Mouse (Mus musculus) heart, adult 8-10 months (tissue): ENCODE data around the gene Gm20388. TPM values are rescaled to one million over a fixed set of nuclear protein-coding genes. Genes with fewer than 3 reads are reported as not detected.
"Not testable (repeated sequence)": the region's sequence is repeated elsewhere in the genome, so short reads cannot be mapped to it uniquely, and the experiment has no call there.

ENCODE experiments used
- DNase-seq: peaks from one replicate; pipeline ENCODE4 v3.0.0; 2022; ENCODE audit warnings: low spot score
- total RNA-seq, 4 experiments: library from RNA; stranded (reverse); gene quantifications; 2 replicates each; pipeline ENCODE4 v1.2.4; 2022

The Gm20388 gene
- total RNA-seq, 4 experiments from 2014 or later = 4.2 to 6.7 TPM; not detected in 2

GRCm38 (mm10) chr8:123627410-123628147 lies 3716.9 kb downstream of the Gm20388 start:
- no peak for DNase-seq

DNA sequence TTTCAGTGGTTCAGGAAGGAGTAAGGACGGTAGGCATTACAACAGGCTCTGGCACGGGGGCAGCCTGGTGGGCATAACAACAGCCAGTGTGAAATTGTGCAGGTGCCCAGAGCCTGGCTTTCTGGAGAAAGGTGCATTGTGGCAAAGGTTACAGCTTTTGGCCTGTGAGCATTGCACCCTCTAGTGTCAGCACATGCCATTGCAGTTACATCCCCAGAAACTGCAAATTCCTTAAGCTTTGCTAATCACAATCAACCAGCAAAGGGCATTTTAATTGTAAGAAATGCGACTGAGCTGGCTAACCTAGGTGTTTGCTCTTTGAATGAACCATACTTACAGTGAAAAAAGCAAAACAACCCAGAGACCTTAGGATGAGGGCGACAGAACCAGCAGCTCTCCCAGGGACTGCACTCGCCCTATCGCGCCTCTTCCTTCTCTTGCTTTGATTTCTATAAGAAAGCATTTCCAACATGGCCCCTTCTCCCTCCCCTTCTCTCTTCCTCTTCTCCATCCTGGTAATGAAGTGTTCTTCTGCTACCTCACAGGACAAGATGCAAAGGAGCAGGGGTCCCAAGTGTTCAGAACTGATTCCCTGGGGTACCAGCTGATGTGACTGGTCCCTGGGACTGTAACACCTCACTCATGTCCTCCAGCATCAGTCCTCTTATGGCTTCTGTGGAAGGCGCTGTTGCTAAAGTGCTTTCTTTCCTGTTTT lies 3717.8 kb downstream of the Gm20388 start:
- peak; percentile 58 for DNase-seq

DNA sequence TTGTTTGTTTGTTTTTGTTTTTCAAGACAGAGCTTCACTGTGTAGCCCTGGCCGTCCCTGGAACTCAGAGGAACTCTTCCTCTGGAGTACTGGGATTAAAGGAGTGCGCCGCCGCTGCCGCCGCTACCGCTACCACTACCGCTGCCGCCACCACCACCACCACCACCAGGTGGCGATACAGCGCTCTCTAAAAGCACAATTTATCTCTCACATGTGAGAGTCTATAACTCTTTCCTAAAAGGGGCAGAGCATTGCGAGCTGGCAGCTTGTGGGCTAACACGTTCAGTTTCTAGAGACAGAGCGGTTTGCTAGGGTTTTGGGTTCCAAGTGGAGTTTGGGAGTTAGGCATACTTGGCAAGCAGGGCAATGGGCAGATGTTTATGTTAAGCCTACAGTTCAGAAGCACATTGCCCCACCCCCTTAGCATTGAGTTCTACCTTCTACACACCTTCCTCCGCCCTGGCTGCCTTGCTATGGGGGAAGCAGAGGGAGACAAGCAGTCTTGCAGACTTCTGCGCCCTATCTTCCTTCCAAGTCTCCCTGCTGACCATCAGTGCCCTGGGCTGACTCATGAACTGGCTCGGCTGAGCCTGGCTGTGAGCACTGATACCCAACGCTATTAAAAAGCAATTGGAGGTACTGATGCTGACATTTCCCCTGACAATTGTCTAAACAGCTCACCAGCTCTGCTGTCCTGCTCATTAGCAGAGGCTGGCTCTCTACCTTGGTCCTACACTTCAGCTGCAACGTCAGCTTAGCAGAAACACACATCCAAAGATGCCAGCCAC lies 3718.5 kb downstream of the Gm20388 start:
- peak; percentile 66 for DNase-seq

GRCm38 (mm10) chr8:123630058-123630457 lies 3719.4 kb downstream of the Gm20388 start:
- no peak for DNase-seq

- no peak for DNase-seq
Observed at GRCm38 (mm10) chr8:123630841-123631251, 3720.2 kb downstream of the Gm20388 start.

DNA sequence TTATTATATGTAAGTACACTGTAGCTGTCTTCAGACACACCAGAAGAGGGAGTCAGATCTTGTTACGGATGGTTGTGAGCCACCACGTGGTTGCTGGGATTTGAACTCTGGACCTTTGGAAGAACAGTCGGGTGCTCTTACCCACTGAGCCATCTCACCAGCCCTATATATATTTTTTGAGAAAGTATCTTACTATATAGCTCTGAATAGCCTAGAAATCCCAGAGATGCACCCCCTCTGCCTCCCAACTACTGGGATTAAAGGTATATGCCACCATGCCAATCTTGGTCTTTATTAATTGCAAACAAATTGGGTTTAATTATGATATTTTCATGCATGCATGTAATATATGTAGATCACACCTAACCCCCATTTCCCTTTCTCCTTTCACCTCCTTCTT lies 3721.1 kb downstream of the Gm20388 start:
- not testable (repeated sequence) for DNase-seq

DNA sequence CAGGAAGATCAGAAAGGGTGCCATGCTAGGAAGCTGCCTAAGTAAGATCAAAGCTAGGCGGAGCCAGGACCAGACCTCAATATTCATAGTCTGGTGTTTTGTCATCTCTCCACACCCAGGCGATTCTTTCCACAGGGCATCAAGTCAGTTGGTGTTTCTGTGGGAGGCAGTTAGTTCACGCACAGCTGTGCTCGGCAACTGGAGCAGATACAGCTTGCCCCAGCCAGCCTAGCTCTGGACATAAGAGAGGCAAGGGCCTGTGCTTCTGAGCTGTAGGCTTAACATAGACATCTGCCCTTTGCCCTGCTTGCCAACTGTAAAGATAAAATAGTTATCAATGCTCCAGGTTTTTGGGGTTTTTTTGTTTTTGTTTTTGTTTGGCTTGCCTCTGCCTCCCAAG lies 3721.6 kb downstream of the Gm20388 start:
- DNase-seq = no peak

DNA sequence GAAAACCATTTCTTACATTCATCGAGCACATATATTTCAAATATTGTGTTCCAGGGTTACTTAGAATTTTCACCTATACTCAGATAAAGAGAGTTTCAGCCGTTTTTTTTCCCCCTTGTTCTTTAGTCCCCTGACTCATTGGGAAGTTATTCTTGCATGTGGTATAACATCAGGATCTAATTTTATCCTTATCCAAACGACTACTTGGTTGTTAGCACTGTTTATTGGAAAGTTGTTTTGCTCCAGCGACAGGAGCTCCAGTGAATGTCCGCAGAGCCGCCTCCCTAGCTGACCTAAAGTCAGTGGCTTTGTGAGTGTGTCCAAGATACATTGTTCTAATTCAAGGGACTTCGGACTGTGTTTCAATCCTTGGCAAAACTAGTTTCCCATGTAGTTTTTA lies 3723.2 kb downstream of the Gm20388 start:
- no peak for DNase-seq

GRCm38 (mm10) chr8:123634395-123635131 lies 3723.9 kb downstream of the Gm20388 start:
- DNase-seq = no peak

DNA sequence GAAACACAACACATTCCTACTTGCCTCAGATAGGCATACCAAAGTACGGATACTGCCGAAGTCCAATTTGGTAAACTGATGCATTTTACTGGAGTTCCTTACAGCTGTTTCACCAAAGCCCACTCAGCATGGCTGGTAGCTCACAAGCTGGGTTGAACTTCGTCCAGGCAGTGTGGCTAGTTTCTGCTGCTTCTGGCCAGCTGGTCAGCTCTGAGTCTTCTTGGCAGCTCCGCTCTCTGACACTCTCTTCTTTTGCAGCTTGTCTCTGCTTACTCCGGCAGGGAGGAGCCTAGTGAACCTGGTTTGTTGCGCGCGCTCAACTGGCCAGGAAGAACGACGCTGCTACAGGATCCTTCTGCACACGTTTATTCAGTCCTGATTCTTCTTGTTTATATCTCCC lies 3725.0 kb downstream of the Gm20388 start:
- DNase-seq = no peak

- DNase-seq = peak; percentile 55
Observed at GRCm38 (mm10) chr8:123643330-123644051, 3732.8 kb downstream of the Gm20388 start.

DNA sequence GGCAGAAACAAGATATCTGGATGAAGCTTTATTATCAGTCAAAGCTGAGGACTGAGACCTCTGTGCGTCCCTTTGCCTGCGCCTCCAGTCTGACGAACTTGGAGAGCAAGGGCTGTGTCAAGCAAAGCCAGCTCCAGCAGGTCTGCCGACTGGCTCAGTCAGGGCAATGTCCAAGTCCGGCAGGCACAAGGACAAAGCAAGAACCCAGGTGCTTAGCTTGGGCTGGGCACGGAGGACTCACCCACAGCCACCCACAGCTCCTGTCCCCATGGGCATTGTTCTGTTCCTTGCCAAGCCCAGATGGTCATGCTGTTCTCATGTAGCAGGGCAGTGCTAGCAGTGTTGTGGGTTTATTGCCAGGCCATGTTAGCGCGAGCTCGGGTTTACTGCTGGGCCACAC lies 3734.6 kb downstream of the Gm20388 start:
- DNase-seq = no peak

GRCm38 (mm10) chr8:123648245-123649170 lies 3737.9 kb downstream of the Gm20388 start:
- DNase-seq = peak; percentile 43

DNA sequence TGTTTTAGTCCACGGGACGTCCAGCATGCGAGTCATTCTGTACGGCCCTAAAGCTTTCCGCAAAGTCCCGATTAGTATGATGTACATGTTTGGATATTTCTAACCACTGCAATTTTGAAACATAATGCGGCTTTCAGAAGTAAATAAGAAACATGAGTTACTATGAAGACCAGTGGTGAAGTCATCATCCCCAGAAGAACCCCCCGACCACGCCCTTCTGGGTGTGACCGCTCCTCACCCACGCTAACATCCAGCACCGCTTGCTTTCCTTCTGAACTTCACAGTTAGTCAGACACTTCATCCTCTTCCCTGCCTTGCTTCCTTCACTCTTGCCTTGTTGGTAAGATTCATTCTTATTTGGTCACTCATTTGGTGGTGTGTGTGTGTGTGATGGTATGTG lies 3738.8 kb downstream of the Gm20388 start:
- no peak for DNase-seq

DNA sequence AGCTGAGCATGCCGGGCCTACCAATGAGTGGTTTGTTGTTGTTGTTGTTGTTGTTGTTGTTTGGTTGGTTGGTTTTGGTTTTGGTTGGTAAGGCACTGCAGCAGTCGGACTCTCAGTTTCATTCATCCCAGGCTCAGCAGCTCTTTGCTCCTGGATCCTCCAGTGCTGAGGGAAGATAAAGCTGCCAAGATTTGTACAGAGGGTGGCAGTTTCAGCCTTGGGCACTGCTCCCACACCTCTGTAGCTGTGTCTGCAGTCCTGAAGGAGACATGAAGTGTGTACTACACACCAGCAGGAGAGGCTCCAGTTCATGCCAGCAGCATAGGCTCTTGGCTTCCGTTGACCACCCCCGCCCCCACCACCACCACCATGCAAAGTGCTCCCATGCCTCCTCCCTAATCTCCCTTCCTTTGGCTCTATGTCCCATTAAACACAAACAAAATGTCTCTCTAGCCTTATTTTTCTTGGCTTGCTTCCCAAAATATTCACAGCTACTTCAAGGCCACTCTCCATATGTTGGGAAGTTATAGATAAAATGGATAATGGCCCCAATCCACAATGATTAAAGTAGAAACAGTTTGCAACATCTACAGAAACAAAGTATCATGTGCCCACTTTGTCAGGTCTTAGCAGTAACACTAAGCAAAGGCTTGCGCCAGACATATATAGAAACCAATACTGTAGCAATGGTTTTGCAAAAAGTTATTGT lies 3740.9 kb downstream of the Gm20388 start:
- DNase-seq = no peak

DNA sequence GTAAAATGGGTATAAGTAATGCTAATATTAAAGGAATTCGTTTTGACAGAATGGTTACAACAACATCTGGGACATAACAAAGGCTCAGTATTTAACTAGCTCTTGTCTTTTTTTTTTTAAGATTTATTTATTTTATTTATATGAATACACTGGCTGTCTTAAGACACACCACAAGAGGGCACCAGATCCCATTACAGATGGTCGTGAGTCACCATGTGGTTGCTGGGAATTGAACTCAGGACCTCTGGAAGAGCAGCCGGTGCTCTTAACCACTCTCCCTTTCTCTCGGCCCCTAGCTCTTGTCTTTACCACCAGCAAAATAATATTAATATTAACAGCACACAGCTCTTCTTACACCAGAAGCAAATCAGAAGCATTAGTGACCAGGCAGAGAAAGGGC lies 3742.0 kb downstream of the Gm20388 start:
- no peak for DNase-seq

- peak; percentile 88 for DNase-seq
Observed at GRCm38 (mm10) chr8:123653308-123653993, 3742.8 kb downstream of the Gm20388 start, which contains the start of gene Rhou. TSS of gene Rhou (plus strand) at chr8:123653929.

- no peak for DNase-seq
Observed at GRCm38 (mm10) chr8:123653994-123654569, 3743.4 kb downstream of the Gm20388 start.
